Mouse (Mus musculus) forebrain, embryonic 11.5 days (tissue): ENCODE results near the gene Dmrt1. TPM values are rescaled to one million over a fixed set of nuclear protein-coding genes. Genes with fewer than 3 reads are reported as not detected.
A peak's percentile ranks its signal among the peaks of the same experiment; 100 is the strongest.

ENCODE experiments used
- ATAC-seq: fragments of 200-750 bp; cut with Nextera tagmentation; replicated peaks from 2 replicates; pipeline ENCODE4 v1.8.0; 2017; ENCODE audit warnings: moderate TSS enrichment; ENCODE audit not compliant: low FRiP score
- DNase-seq: peaks from one replicate; pipeline ENCODE4 v3.0.0-alpha.2; 2017; ENCODE audit warnings: low spot score
- H3K27ac ChIP-seq: fragments of 300-500 bp; sonication (generic); 2 replicates; pipeline ENCODE4 v1.5.1; 2014; ENCODE audit warnings: low read depth, low read length
- H3K27me3 ChIP-seq: fragments of 300-500 bp; sonication (generic); 2 replicates; pipeline ENCODE4 v1.6.1; 2014; ENCODE audit warnings: mild to moderate bottlenecking, low read length, mixed read lengths; ENCODE audit not compliant: control insufficient read depth, insufficient read depth
- H3K36me3 ChIP-seq: fragments of 300-500 bp; sonication (generic); 2 replicates; pipeline ENCODE4 v1.6.1; 2014; ENCODE audit warnings: mild to moderate bottlenecking, low read length, moderate library complexity, mixed read lengths; ENCODE audit not compliant: control insufficient read depth, insufficient read depth
- H3K4me1 ChIP-seq: fragments of 300-500 bp; sonication (generic); replicated peaks from 2 replicates; pipeline ENCODE4 v1.6.1; 2014; ENCODE audit warnings: low read length, mixed read lengths; ENCODE audit not compliant: control insufficient read depth, insufficient read depth
- H3K4me2 ChIP-seq: fragments of 300-500 bp; sonication (generic); 2 replicates; pipeline ENCODE4 v1.6.1; 2014; ENCODE audit warnings: low read depth, mild to moderate bottlenecking, low read length, moderate library complexity, mixed read lengths; ENCODE audit not compliant: severe bottlenecking
- H3K4me3 ChIP-seq: fragments of 300-500 bp; sonication (generic); 2 replicates; pipeline ENCODE4 v1.5.1; 2014; ENCODE audit warnings: low read depth, low read length
- H3K9ac ChIP-seq: fragments of 300-500 bp; sonication (generic); 2 replicates; pipeline ENCODE4 v1.6.1; 2014; ENCODE audit warnings: low read length
- H3K9me3 ChIP-seq: fragments of 300-500 bp; sonication (generic); 2 replicates; pipeline ENCODE4 v1.6.1; 2016; ENCODE audit warnings: low read length, mixed read lengths; ENCODE audit not compliant: control insufficient read depth
- WGBS: fragments of 180-500 bp; shearing (Covaris S2); extraction: QIAGEN DNeasy Blood & Tissue Kit; methylation state at CpG from one replicate; pipeline ENCODE4 v1.1.7; 2014; 5-methylcytosine and 5-hydroxymethylcytosine counted together
- polyA plus RNA-seq: library from polyadenylated mRNA; unstranded; fragments of >200 nt; fragmentation: Nextera tagmentation; extraction: Ambion mirVana; gene quantifications from 2 replicates; pipeline ENCODE4 v1.2.1, GENCODE M21; 2014

Dmrt1 gene
- polyA plus RNA-seq, 1 experiment from 2014 or later = 0.95 TPM

GRCm38 (mm10) chr19:25622291-25623251, 117.2 kb downstream of the Dmrt1 start:
- peaks cover 32% of the 10 kb centered on the region for H3K27me3 ChIP-seq
- H3K9ac ChIP-seq = no peak overlapping the region
- ATAC-seq = peak; percentile 68
- WGBS = 35% methylated on average over 53 of the region's 54 CpGs
- H3K4me2 ChIP-seq = peak overlapping the region; percentile 29; the same call in 1 of the 2 replicates
- H3K9me3 ChIP-seq = no peaks in the 10 kb centered on the region
- H3K4me3 ChIP-seq = peak overlapping the region; percentile 0; the same call in 1 of the 2 replicates
- H3K27ac ChIP-seq = no peak overlapping the region
- H3K36me3 ChIP-seq = no peaks in the 10 kb centered on the region
- peak; percentile 89 for DNase-seq
- 0 out of 2 replicates have a peak, but pooled peaks cover 7% of the 10 kb centered on the region for H3K4me1 ChIP-seq

GRCm38 (mm10) chr19:25628490-25628889, 123.1 kb downstream of the Dmrt1 start:
- Histone ChIP-seq H3K4me1 (no peaks in the 10 kb centered on the region), H3K9me3 (no peaks in the 10 kb centered on the region), H3K27ac (no peak overlapping the region), H3K36me3 (no peaks in the 10 kb centered on the region), H3K9ac (no peak overlapping the region), H3K4me2 (no peak overlapping the region), H3K4me3 (no peak overlapping the region), H3K27me3 (peaks cover 18% of the 10 kb centered on the region; the same call in 1 of the 2 replicates)
- DNase-seq (peak; percentile 85), ATAC-seq (peak; percentile 55)
- WGBS = 10% methylated on average over 9 of the region's 9 CpGs

- H3K9ac ChIP-seq = no peak overlapping the region; the same call in 1 of the 2 replicates
- no peak overlapping the region for H3K4me2 ChIP-seq
- ATAC-seq (no peak), DNase-seq (no peak)
- H3K27me3 ChIP-seq = no peaks in the 10 kb centered on the region; the same call in 1 of the 2 replicates
- no peak overlapping the region for H3K27ac ChIP-seq
- H3K36me3 ChIP-seq = no peaks in the 10 kb centered on the region
- no peak overlapping the region for H3K4me3 ChIP-seq
- WGBS = 90% methylated on average over 5 of the region's 5 CpGs
- H3K9me3 ChIP-seq = no peaks in the 10 kb centered on the region
- H3K4me1 ChIP-seq = no peaks in the 10 kb centered on the region
Measured at GRCm38 (mm10) chr19:25635119-25635518, 129.7 kb downstream of the Dmrt1 start.

GRCm38 (mm10) chr19:25635622-25636244, 130.3 kb downstream of the Dmrt1 start:
- H3K36me3 ChIP-seq = no peaks in the 10 kb centered on the region
- DNase-seq (peak; percentile 88), ATAC-seq (peak; percentile 71)
- H3K9ac ChIP-seq = peak overlapping the region; percentile 47; the same call in 1 of the 2 replicates
- no peaks in the 10 kb centered on the region for H3K4me1 ChIP-seq
- H3K4me2 ChIP-seq = peak overlapping the region; percentile 45
- peak overlapping the region; percentile 25 for H3K4me3 ChIP-seq
- WGBS = 15% methylated on average over 22 of the region's 22 CpGs
- H3K9me3 ChIP-seq = no peaks in the 10 kb centered on the region
- H3K27ac ChIP-seq = no peak overlapping the region
- no peaks in the 10 kb centered on the region; the same call in 1 of the 2 replicates for H3K27me3 ChIP-seq

- Histone ChIP-seq H3K9ac (no peak overlapping the region), H3K27ac (no peak overlapping the region), H3K9me3 (no peaks in the 10 kb centered on the region), H3K4me1 (0 out of 2 replicates have a peak, but pooled peaks cover 1% of the 10 kb centered on the region), H3K27me3 (no peaks in the 10 kb centered on the region; the same call in 1 of the 2 replicates), H3K4me2 (no peak overlapping the region), H3K36me3 (no peaks in the 10 kb centered on the region), H3K4me3 (no peak overlapping the region)
- no peak for ATAC-seq
- WGBS = 79% methylated on average over 11 of the region's 11 CpGs
- DNase-seq = no peak
Measured at GRCm38 (mm10) chr19:25638766-25639361, 133.4 kb downstream of the Dmrt1 start.

GRCm38 (mm10) chr19:25641786-25642185, 136.4 kb downstream of the Dmrt1 start:
- no peak overlapping the region for H3K27ac ChIP-seq
- H3K9ac ChIP-seq = no peak overlapping the region
- WGBS = 91% methylated on average over 6 of the region's 6 CpGs
- H3K4me3 ChIP-seq = no peak overlapping the region
- H3K36me3 ChIP-seq = no peaks in the 10 kb centered on the region
- DNase-seq (no peak), ATAC-seq (no peak)
- no peaks in the 10 kb centered on the region; the same call in 1 of the 2 replicates for H3K27me3 ChIP-seq
- no peaks in the 10 kb centered on the region for H3K9me3 ChIP-seq
- H3K4me2 ChIP-seq = no peak overlapping the region
- 0 out of 2 replicates have a peak, but pooled peaks cover 1% of the 10 kb centered on the region for H3K4me1 ChIP-seq

- no peak overlapping the region for H3K27ac ChIP-seq
- H3K4me3 ChIP-seq = no peak overlapping the region
- no peaks in the 10 kb centered on the region for H3K4me1 ChIP-seq
- DNase-seq = peak; percentile 40
- 72% methylated on average over 3 of the region's 3 CpGs for WGBS
- H3K4me2 ChIP-seq = no peak overlapping the region
- H3K9me3 ChIP-seq = no peaks in the 10 kb centered on the region
- no peaks in the 10 kb centered on the region for H3K36me3 ChIP-seq
- H3K27me3 ChIP-seq = no peaks in the 10 kb centered on the region
- no peak for ATAC-seq
- no peak overlapping the region for H3K9ac ChIP-seq
Measured at GRCm38 (mm10) chr19:25647136-25647535, 141.7 kb downstream of the Dmrt1 start.

GRCm38 (mm10) chr19:25648701-25649100, 143.3 kb downstream of the Dmrt1 start:
- ATAC-seq (no peak), DNase-seq (peak; percentile 36)
- H3K36me3 ChIP-seq = no peaks in the 10 kb centered on the region
- no peaks in the 10 kb centered on the region for H3K4me1 ChIP-seq
- no peaks in the 10 kb centered on the region for H3K27me3 ChIP-seq
- no peak overlapping the region for H3K4me2 ChIP-seq
- 77% methylated on average over 4 of the region's 4 CpGs for WGBS
- no peak overlapping the region for H3K9ac ChIP-seq
- H3K9me3 ChIP-seq = no peaks in the 10 kb centered on the region
- no peak overlapping the region for H3K4me3 ChIP-seq
- H3K27ac ChIP-seq = no peak overlapping the region
